Mouse (Mus musculus) neutrophil, adult 83 days (primary cell): Measurements from ENCODE around the gene Fam122c. TPM values are rescaled to one million over a fixed set of nuclear protein-coding genes. Genes with fewer than 3 reads are reported as not detected.

Experiments used
- total RNA-seq, 2 experiments: library from RNA; stranded (reverse); gene quantifications; one replicate each; pipeline ENCODE4 v1.2.4; 2023

The Fam122c gene
- not detected for total RNA-seq

DNA sequence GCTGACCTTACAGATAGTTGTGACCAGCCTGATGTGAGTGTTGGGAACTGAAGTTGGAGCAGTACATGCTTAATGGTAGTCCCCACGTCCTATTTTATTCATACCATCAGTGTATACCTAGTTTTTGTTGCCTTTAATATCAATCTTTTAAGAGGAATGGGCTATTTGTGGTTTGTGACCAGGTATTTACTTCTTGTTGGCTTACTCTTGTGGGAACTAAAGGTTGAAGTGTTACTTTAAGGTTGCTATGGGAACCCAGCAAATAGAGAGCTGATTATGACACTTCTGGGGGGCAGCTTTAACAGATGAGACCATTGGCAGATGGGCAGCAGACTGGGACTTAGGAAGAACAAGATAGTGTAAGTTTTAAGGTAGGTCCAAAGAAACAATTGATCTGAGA lies at the start of gene Fam122c:
Gene Fam122c (plus strand): TSS at position 301 of the 400 bp plus-strand sequence.

DNA sequence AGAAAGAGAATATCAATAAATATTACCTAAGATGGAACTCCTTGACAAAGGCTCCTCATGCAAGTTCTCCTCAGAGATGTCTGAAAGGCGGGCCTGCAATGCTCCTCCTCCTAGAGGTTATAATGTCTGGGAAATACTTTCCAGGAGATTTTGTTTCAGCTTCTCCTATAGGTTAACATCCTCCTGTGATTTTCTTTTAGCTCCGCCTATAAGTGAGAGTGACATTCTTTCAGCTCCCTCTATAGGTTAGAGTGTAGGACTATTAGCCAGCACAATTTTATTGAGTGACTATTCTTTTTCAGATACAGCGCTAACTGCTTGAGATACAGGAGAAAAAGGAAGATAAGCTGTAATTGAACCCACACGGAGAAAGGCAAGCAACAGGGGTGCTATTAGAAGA lies 33.2 kb upstream of the Fam122c start, which contains the start of gene Plac1:
Gene Plac1 (minus strand): TSS at position 101 of the 400 bp plus-strand sequence.

DNA sequence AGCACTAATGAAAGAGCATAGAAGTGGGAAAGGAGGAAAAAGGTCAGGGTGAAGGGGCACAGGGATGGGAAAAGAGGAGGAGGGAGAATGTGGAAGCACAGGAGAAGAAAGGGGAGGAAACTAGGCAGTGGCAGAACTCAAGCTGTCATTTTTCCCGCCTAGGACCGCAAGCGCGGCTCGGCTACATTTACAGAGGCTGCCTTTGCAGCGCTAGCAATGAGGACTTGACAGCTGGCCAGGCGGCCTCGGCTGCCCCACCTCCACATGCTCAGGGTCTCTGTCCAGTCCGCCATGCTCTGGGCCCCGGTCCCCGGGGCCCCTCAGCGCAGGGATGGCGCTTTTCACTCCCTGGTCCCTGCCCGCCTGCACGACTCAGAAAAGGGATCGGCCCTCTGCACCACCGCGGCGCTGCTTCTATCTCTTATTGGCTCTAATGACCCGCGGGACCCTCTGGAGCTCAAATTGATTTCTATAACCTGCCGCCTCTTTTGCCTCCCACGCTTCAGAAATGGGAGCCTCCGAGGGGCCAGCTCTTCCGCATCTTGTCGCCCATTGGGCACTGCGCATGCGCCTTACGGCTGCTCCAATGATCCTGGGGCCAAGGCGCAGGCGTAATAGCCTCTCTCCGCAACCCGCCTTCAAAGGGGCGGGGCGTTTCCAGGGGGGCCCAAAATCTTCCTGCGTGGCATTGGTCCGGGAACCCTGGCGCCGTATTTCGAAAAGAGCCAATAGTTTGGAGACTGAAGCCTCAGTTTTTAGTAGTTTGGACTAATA lies 3.7 kb upstream of the Fam122c start, which contains the start of gene Fam122b:
Gene Fam122b (minus strand): TSS at position 517 of the 774 bp plus-strand sequence.

DNA sequence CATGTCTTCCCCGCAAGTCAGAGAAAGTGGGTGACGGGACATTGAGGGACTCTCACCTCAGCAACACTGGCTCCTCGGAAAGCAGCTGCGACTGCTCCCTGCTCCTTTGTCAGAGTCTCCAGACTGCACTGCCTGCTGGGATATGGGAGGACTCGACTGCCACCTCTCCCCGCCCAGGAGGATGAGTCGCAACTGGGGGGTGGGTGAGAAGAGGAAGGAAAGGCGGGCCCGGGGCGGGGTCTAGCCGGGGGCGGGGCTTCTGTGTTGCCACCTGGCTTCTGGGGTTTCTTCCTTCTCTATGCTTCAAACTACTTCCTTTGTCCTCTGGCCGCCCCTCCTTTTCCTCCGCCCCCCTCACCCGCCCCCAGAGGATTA lies 97.1 kb downstream of the Fam122c start, which contains the start of gene Mospd1:
Gene Mospd1 (minus strand): TSS at position 137 of the 375 bp plus-strand sequence.

Other genes starting within 250 kb of the Fam122c start
- not detected for gene Plac1, start 33.3 kb upstream of the Fam122c start, total RNA-seq
- 1 to 10 TPM; 6.6 to 7.6 TPM for gene Fam122b, start 3.6 kb upstream of the Fam122c start, total RNA-seq
- gene Mospd1, start 97.1 kb downstream of the Fam122c start, total RNA-seq: 10 to 100 TPM; 21.1 to 22.6 TPM
- gene Etd, start 161.5 kb downstream of the Fam122c start, total RNA-seq: not detected